Mouse (Mus musculus): ENCODE results near the gene Prim2. TPM values are rescaled to one million over a fixed set of nuclear protein-coding genes. Genes with fewer than 3 reads are reported as not detected.

Prim2 gene
- total and polyA plus RNA-seq, 3 experiments: 24.9 to 237 (median 157) TPM

DNA sequence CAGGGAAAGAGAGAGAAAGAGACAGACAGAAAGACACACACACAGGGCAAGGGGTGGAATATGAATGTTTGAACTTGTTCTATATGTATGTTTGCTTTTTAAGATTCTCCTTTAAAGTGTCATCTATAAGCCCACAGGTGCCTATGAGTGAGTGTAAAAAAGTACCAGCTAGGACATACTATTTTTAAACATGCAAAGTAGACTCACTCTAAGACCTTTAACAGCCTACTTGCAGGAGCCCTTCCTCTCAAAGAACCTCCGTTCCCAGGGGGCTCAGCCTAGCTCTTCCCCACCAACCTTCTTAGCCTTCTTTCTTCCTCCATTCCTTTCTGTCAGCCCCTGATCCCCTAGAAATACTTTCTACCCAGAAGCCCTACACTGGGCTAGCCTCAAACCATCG is 73.7 kb downstream of the Prim2 start:
- ATAC-seq (ENCODE audit: extremely low read depth, insufficient number of reproducible peaks, low FRiP score, poor library complexity, severe bottlenecking): no peak
- no peak for DNase-seq (ENCODE audit: low spot score)
- Histone ChIP-seq H3K36me3 (replicated peaks) (peaks cover 55% of the 10 kb centered on the region), H3K9me3 (replicated peaks) (peaks cover 4% of the 10 kb centered on the region), H3K27me3 (ENCODE audit: insufficient read depth, low read length) (no peaks in the 10 kb centered on the region), H3K4me1 (ENCODE audit: insufficient read depth, low read depth, low read length) (peaks cover 44% of the 10 kb centered on the region), H3K4me3 (ENCODE audit: low read depth, low read length) (no peak overlapping the region)
- no peak for TF ChIP-seq CTCF (IDR thresholded peaks at IDR 0.05; ENCODE audit: low read depth, low read length)
- no peak for TF ChIP-seq GATA2 (IDR thresholded peaks at IDR 0.05; ENCODE audit: borderline replicate concordance, low read depth, low read length)
- TF ChIP-seq TAL1 (conservative IDR thresholded peaks at IDR 0.05; ENCODE audit: low read depth, low read length): no peak
- TF ChIP-seq POLR2AphosphoS5 (IDR thresholded peaks at IDR 0.05; ENCODE audit: insufficient replicate concordance, low read depth, low read length): no peak

DNA sequence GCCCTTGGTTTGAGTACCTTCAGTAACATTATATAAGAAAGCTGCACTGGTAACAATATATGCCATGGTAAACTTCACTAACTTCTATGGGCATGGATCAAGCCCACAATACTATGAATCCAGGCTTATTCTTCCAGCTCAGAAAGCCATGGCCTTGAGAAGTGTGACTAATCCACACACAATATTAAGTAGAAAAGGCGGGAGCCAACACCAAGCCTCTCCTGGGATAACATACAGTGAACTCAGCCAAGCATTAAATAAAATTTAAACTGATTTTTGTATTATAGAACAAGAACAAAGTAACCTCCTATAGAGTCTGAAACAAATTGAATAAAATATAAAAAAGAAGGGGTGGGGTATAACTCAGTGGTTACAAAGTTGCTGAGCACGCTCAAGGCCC is 74.6 kb downstream of the Prim2 start:
- Histone ChIP-seq H3K4me1 (ENCODE audit: insufficient read depth, low read depth, low read length) (peaks cover 51% of the 10 kb centered on the region), H3K27me3 (ENCODE audit: insufficient read depth, low read length) (no peaks in the 10 kb centered on the region), H3K9me3 (replicated peaks) (peaks cover 4% of the 10 kb centered on the region), H3K36me3 (replicated peaks) (peaks cover 63% of the 10 kb centered on the region), H3K4me3 (ENCODE audit: low read depth, low read length) (no peak overlapping the region)
- DNase-seq (ENCODE audit: low spot score): no peak
- ATAC-seq (ENCODE audit: extremely low read depth, insufficient number of reproducible peaks, low FRiP score, poor library complexity, severe bottlenecking): no peak
- TF ChIP-seq POLR2AphosphoS5 (IDR thresholded peaks at IDR 0.05; ENCODE audit: insufficient replicate concordance, low read depth, low read length) (no peak), TAL1 (conservative IDR thresholded peaks at IDR 0.05; ENCODE audit: low read depth, low read length) (no peak), GATA1 (IDR thresholded peaks at IDR 0.05; ENCODE audit: borderline replicate concordance, low read length) (no peak), CTCF (IDR thresholded peaks at IDR 0.05; ENCODE audit: low read depth, low read length) (no peak), GATA2 (IDR thresholded peaks at IDR 0.05; ENCODE audit: borderline replicate concordance, low read depth, low read length) (no peak)

DNA sequence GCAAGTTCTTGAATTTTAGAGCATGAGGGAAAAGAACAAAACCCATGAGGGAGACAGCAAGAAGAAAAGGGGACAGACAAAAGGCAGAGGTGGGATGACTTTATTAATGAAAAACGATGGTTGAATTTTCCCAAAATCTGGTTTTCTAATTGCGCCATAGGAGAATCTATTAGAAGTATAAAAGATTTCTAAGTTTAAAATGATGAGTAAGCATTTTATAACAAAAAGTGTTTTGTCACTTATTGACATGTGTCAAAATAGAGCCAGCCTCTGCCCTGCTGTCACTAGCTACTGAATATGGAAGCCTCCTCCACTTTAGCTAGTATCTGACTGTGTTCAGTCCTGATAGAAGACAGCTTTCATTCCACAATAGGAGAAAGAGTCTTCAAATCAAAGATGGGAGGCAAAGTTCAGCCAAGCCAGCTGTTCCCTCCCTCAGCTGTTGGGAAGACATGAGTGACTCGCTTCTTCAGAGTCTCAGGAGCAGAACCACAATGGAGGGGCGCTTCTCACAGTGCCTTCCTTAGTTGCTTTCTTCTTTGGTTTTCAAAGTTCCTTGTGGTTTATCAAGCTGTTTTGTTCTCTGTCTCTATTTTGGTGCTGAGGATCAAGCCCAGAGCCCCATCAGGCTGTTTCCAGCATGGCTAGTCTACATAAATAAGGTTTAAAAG is 75.7 kb downstream of the Prim2 start:
- H3K9me3 ChIP-seq (replicated peaks): peaks cover 4% of the 10 kb centered on the region
- H3K36me3 ChIP-seq (replicated peaks): peaks cover 61% of the 10 kb centered on the region
- no peak for ATAC-seq (ENCODE audit: extremely low read depth, insufficient number of reproducible peaks, low FRiP score, poor library complexity, severe bottlenecking)
- H3K4me3 ChIP-seq (ENCODE audit: low read depth, low read length): no peak overlapping the region
- H3K4me1 ChIP-seq (ENCODE audit: insufficient read depth, low read depth, low read length): peaks cover 57% of the 10 kb centered on the region
- no peak for DNase-seq (ENCODE audit: low spot score)
- TF ChIP-seq TAL1 (conservative IDR thresholded peaks at IDR 0.05; ENCODE audit: low read depth, low read length): no peak
- no peak for TF ChIP-seq POLR2AphosphoS5 (IDR thresholded peaks at IDR 0.05; ENCODE audit: insufficient replicate concordance, low read depth, low read length)
- TF ChIP-seq GATA2 (IDR thresholded peaks at IDR 0.05; ENCODE audit: borderline replicate concordance, low read depth, low read length): no peak
- H3K27me3 ChIP-seq (ENCODE audit: insufficient read depth, low read length): no peaks in the 10 kb centered on the region

DNA sequence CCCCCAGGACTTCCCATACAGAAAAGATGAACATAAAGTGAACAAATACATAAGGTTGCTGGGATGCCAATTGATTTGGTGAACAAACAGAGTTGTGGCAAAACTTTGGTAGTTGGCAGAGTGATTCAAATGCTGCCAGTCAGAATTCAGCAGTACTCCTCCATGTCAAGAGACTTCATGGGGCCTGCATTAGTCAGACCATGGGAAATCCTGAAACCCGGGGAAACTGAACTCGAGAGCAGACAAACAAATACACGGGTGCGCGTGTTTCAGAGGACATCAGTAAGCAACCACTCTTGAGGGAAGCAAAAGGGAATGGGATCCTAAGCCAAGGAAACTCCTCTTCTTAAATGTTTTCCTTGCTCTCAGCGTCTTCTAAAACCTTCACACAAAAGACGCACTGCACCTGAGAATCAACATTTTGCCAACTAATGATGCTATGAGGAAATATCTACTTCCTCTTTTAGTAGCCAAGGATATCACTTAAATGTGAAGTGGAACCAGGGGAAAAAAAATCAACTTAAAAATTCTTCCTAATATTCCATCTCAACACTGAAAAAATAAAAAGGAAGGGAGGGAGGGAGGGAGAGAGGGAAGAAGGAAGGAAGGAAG is 77.5 kb downstream of the Prim2 start:
- peak; percentile 45 for DNase-seq (ENCODE audit: low spot score)
- H3K4me1 ChIP-seq (ENCODE audit: insufficient read depth, low read depth, low read length): peaks cover 58% of the 10 kb centered on the region
- no peak overlapping the region for H3K4me3 ChIP-seq (ENCODE audit: low read depth, low read length)
- ATAC-seq (ENCODE audit: extremely low read depth, insufficient number of reproducible peaks, low FRiP score, poor library complexity, severe bottlenecking): peak; percentile 57; the same call in 1 of the 2 replicates
- H3K9me3 ChIP-seq (replicated peaks): no peaks in the 10 kb centered on the region
- peaks cover 53% of the 10 kb centered on the region for H3K36me3 ChIP-seq (replicated peaks)
- TF ChIP-seq POLR2AphosphoS5 (IDR thresholded peaks at IDR 0.05; ENCODE audit: insufficient replicate concordance, low read depth, low read length): no peak
- no peak for TF ChIP-seq CTCF (IDR thresholded peaks at IDR 0.05; ENCODE audit: low read depth, low read length)
- H3K27me3 ChIP-seq (ENCODE audit: insufficient read depth, low read length): no peaks in the 10 kb centered on the region

DNA sequence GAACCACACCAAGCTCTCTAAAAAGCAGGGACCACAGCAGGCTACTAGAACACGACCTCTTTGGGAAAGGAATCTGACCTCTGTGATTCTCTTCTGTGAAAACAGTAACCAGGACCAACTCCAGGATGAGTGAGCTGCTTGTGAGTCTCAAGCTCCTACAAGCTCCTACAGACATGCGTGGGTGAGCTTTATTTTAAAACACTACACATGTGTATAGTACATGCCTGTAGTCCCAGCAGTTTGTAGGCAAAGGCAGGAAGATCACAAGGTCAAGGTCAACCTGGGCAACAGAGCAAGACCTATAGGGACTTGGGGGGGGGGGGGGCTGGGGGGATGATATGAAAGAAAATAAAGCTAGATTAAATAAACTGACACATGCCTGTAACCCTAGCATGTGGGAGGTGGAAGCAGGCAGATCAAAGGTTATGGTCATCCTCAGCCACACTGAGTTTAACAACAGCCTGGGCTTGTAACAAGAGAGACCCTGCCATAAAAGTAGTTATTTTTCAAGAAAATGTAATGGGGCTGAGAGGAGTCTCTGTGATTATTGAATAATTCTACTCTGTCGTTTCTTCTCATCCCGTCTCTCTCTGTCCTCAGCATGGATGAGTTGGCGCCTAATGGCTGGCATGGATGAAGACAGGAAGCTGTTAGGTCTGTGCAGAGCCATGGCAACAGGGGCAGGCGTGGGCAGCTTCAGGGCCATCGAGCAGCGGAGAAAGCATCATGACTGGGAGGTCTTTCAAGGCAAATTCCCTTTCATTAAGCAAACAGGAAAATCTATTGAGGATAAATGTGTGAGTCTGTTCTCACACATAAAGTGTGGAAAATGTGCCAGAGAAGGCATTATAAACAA is 78.8 kb downstream of the Prim2 start:
- ATAC-seq (ENCODE audit: extremely low read depth, insufficient number of reproducible peaks, low FRiP score, poor library complexity, severe bottlenecking) (no peak), DNase-seq (ENCODE audit: low spot score) (no peak)
- Histone ChIP-seq H3K4me1 (ENCODE audit: insufficient read depth, low read depth, low read length) (peaks cover 55% of the 10 kb centered on the region), H3K9me3 (replicated peaks) (no peaks in the 10 kb centered on the region), H3K36me3 (replicated peaks) (peaks cover 53% of the 10 kb centered on the region), H3K4me3 (ENCODE audit: low read depth, low read length) (no peak overlapping the region), H3K27me3 (ENCODE audit: insufficient read depth, low read length) (no peaks in the 10 kb centered on the region)
- TF ChIP-seq GATA2 (IDR thresholded peaks at IDR 0.05; ENCODE audit: borderline replicate concordance, low read depth, low read length) (no peak), CTCF (IDR thresholded peaks at IDR 0.05; ENCODE audit: low read depth, low read length) (no peak), GATA1 (IDR thresholded peaks at IDR 0.05; ENCODE audit: borderline replicate concordance, low read length) (no peak), POLR2AphosphoS5 (IDR thresholded peaks at IDR 0.05; ENCODE audit: insufficient replicate concordance, low read depth, low read length) (no peak), TAL1 (conservative IDR thresholded peaks at IDR 0.05; ENCODE audit: low read depth, low read length) (no peak)

DNA sequence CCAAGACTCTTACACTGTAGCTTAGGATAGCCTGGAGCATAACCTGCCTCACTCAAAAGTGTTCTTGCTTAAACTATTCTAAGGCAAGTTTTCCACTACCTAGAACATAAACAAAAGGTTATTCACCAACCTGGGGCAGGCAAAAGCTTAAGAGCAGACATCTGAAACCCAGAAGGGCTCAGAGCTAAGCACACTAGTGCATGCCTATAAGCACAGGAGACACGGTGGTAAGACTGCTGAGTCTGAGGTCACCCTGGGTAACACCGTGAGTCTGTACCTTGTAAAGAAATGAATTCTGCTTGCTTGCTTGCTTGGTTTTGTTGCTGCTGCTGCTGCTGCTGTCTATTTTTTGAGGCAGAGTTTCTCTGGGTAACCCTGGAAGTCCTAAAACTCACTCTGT is 80.1 kb downstream of the Prim2 start:
- Histone ChIP-seq H3K27me3 (ENCODE audit: insufficient read depth, low read length) (no peaks in the 10 kb centered on the region), H3K4me3 (ENCODE audit: low read depth, low read length) (no peak overlapping the region), H3K36me3 (replicated peaks) (peaks cover 51% of the 10 kb centered on the region), H3K4me1 (ENCODE audit: insufficient read depth, low read depth, low read length) (peaks cover 61% of the 10 kb centered on the region), H3K9me3 (replicated peaks) (no peaks in the 10 kb centered on the region)
- DNase-seq (ENCODE audit: low spot score) (no peak), ATAC-seq (ENCODE audit: extremely low read depth, insufficient number of reproducible peaks, low FRiP score, poor library complexity, severe bottlenecking) (no peak)
- TF ChIP-seq POLR2AphosphoS5 (IDR thresholded peaks at IDR 0.05; ENCODE audit: insufficient replicate concordance, low read depth, low read length) (no peak), TAL1 (conservative IDR thresholded peaks at IDR 0.05; ENCODE audit: low read depth, low read length) (no peak)
